Mouse (Mus musculus): ENCODE measurements at regions not wholly inside any gene's neighbourhood (a gene's known extent, or its start where the extent isn't known, plus 50 kb on each side); places are given as distances from the start of the nearest gene placed in this dataset.

GRCm38 (mm10) chr7:83085547-83086158, 218.5 kb downstream of the Mex3b start:
- TF ChIP-seq TBP (IDR thresholded peaks at IDR 0.05; ENCODE audit: low read depth, low read length) (no peak), POLR2AphosphoS5 (IDR thresholded peaks at IDR 0.05; ENCODE audit: borderline replicate concordance, low read depth, low read length) (no peak), USF1 (IDR thresholded peaks at IDR 0.05; ENCODE audit: low read depth, low read length) (no peak), EP300 (IDR thresholded peaks at IDR 0.05; ENCODE audit: low read depth in 1 of 2, low read length in 2 of 2) (no peak), USF2 (IDR thresholded peaks at IDR 0.05; ENCODE audit: borderline replicate concordance in 1 of 2, insufficient read depth in 1 of 2, low read depth in 1 of 2, low read length in 2 of 2) (no peak), MAZ (IDR thresholded peaks at IDR 0.05; ENCODE audit: low read depth, low read length) (no peak), ZC3H11A (IDR thresholded peaks at IDR 0.05; ENCODE audit: low read depth, low read length) (no peak), MEF2A (IDR thresholded peaks at IDR 0.05; ENCODE audit: extremely low read depth, insufficient replicate concordance, low read depth, low read length, poor library complexity, severe bottlenecking) (no peak), HCFC1 (IDR thresholded peaks at IDR 0.05; ENCODE audit: low read depth, low read length) (no peak), RAD21 (IDR thresholded peaks at IDR 0.05; ENCODE audit: low read depth, low read length) (no peak), MYB (IDR thresholded peaks at IDR 0.05; ENCODE audit: low read depth, low read length) (no peak), ELF1 (IDR thresholded peaks at IDR 0.05; ENCODE audit: low read depth, low read length) (no peak), NRF1 (IDR thresholded peaks at IDR 0.05; ENCODE audit: insufficient read depth, low read depth, low read length, poor library complexity, severe bottlenecking) (no peak), MAX (IDR thresholded peaks at IDR 0.05; ENCODE audit: low read length) (no peak)
- no peaks in the 10 kb centered on the region for H3K79me2 ChIP-seq (ENCODE audit: control insufficient read depth, insufficient read depth, low read length, poor library complexity)
- H3K36me3 ChIP-seq (ENCODE audit: control insufficient read depth in 1 of 2, insufficient read depth in 2 of 2, low read length in 2 of 2): peaks cover 0 to 7% of the 10 kb centered on the region in 2 experiments; a peak in 2 of 4 replicates
- DNase-seq (ENCODE audit: low read depth, low spot score): no peak
- no peaks in the 10 kb centered on the region for H3K27me3 ChIP-seq (ENCODE audit: control insufficient read depth in 1 of 2, insufficient read depth in 2 of 2, low read length in 2 of 2)
- H3K4me1 ChIP-seq (ENCODE audit: control insufficient read depth in 1 of 2, insufficient read depth in 2 of 2, low read length in 2 of 2): peaks cover 3 to 15% of the 10 kb centered on the region in 2 experiments
- H3K27ac ChIP-seq (ENCODE audit: control insufficient read depth, low read depth, low read length): no peak overlapping the region
- H3K9ac ChIP-seq (ENCODE audit: control insufficient read depth, low read depth, low read length, poor library complexity, severe bottlenecking): no peak overlapping the region
- no peaks in the 10 kb centered on the region for H3K9me3 ChIP-seq (replicated peaks; ENCODE audit: insufficient read depth, low read length)
- H3K4me3 ChIP-seq (ENCODE audit: control insufficient read depth in 1 of 2, insufficient read depth in 1 of 2, low read depth in 2 of 2, low read length in 2 of 2): no peak overlapping the region

- DNase-seq (ENCODE audit: low read depth, low spot score): peak; percentile 84
- H3K27me3 ChIP-seq (ENCODE audit: control insufficient read depth in 1 of 2, insufficient read depth in 2 of 2, low read length in 2 of 2): peaks cover 0 to 2% of the 10 kb centered on the region in 2 experiments; a peak in 1 of 4 replicates
- no peaks in the 10 kb centered on the region for H3K9me3 ChIP-seq (replicated peaks; ENCODE audit: insufficient read depth, low read length)
- H3K79me2 ChIP-seq (ENCODE audit: control insufficient read depth, insufficient read depth, low read length, poor library complexity): no peaks in the 10 kb centered on the region
- H3K9ac ChIP-seq (ENCODE audit: control insufficient read depth, low read depth, low read length, poor library complexity, severe bottlenecking): no peak overlapping the region
- peaks cover 0 to 5% of the 10 kb centered on the region in 2 experiments; a peak in 2 of 4 replicates for H3K36me3 ChIP-seq (ENCODE audit: control insufficient read depth in 1 of 2, insufficient read depth in 2 of 2, low read length in 2 of 2)
- no peak overlapping the region for H3K27ac ChIP-seq (ENCODE audit: control insufficient read depth, low read depth, low read length)
- H3K4me3 ChIP-seq (ENCODE audit: control insufficient read depth in 1 of 2, insufficient read depth in 1 of 2, low read depth in 2 of 2, low read length in 2 of 2): no peak overlapping the region
- peaks cover 0 to 8% of the 10 kb centered on the region in 2 experiments; a peak in 3 of 4 replicates for H3K4me1 ChIP-seq (ENCODE audit: control insufficient read depth in 1 of 2, insufficient read depth in 2 of 2, low read length in 2 of 2)
- TF ChIP-seq SIN3A (IDR thresholded peaks at IDR 0.05; ENCODE audit: low read length): no peak
- 0 out of 2 replicates have a peak, but pooled peaks have one; percentile 35 for TF ChIP-seq MYC (IDR thresholded peaks at IDR 0.05; ENCODE audit: low read depth, low read length)
- TF ChIP-seq MXI1 (IDR thresholded peaks at IDR 0.05; ENCODE audit: low read depth, low read length): no peak
- TF ChIP-seq CTCF (IDR thresholded peaks at IDR 0.05 in 2 of 3, conservative IDR thresholded peaks at IDR 0.05 in 1 of 3; ENCODE audit: control insufficient read depth in 1 of 3, insufficient read depth in 1 of 3, low read depth in 2 of 3, low read length in 3 of 3, poor library complexity in 1 of 3, severe bottlenecking in 1 of 3): peak in 1 of 3 experiments; percentile 51; a peak in 2 of 6 replicates
- TF ChIP-seq ZC3H11A (IDR thresholded peaks at IDR 0.05; ENCODE audit: low read depth, low read length): peak; percentile 50
- TF ChIP-seq RAD21 (IDR thresholded peaks at IDR 0.05; ENCODE audit: low read depth, low read length): peak; percentile 67
- TF ChIP-seq SMC3 (IDR thresholded peaks at IDR 0.05; ENCODE audit: low read depth, low read length): peak; percentile 55
- TF ChIP-seq EP300 (IDR thresholded peaks at IDR 0.05; ENCODE audit: low read depth in 1 of 2, low read length in 2 of 2): peak in 1 of 2 experiments; percentile 38; a peak in 1 of 4 replicates
Measured at GRCm38 (mm10) chr7:83087408-83087807, 220.3 kb downstream of the Mex3b start.
